Mouse (Mus musculus) heart, postnatal 0 days (tissue): ENCODE results near the gene Fhad1. TPM values are rescaled to one million over a fixed set of nuclear protein-coding genes. Genes with fewer than 3 reads are reported as not detected.

ENCODE experiments used
- ATAC-seq: fragments of 200-750 bp; cut with Nextera tagmentation; 2 replicates; pipeline ENCODE4 v1.8.0; 2017; ENCODE audit warnings: low read depth, moderate number of reproducible peaks, moderate library complexity; ENCODE audit not compliant: insufficient read depth
- DNase-seq: peaks from one replicate; pipeline ENCODE4 v3.0.0-alpha.2; 2016; ENCODE audit warnings: low spot score
- H3K27ac ChIP-seq: fragments of 300-500 bp; sonication (generic); 2 replicates; pipeline ENCODE4 v1.5.1; 2014; ENCODE audit warnings: low read depth, mild to moderate bottlenecking
- H3K27me3 ChIP-seq: fragments of 300-500 bp; sonication (generic); 2 replicates; pipeline ENCODE4 v1.6.1; 2014; ENCODE audit warnings: low read length, mixed read lengths; ENCODE audit not compliant: control insufficient read depth, insufficient read depth
- H3K36me3 ChIP-seq: fragments of 300-500 bp; sonication (generic); replicated peaks from 2 replicates; pipeline ENCODE4 v1.6.1; 2014; ENCODE audit warnings: low read length, mixed read lengths; ENCODE audit not compliant: control insufficient read depth, insufficient read depth
- H3K4me1 ChIP-seq: fragments of 300-500 bp; sonication (generic); 2 replicates; pipeline ENCODE4 v1.6.1; 2014; ENCODE audit warnings: antibody characterized with exemption; ENCODE audit not compliant: control insufficient read depth, insufficient read depth
- H3K4me2 ChIP-seq: fragments of 300-500 bp; sonication (generic); 2 replicates; pipeline ENCODE4 v1.6.1; 2014; ENCODE audit warnings: low read depth, mild to moderate bottlenecking, low read length, moderate library complexity
- H3K4me3 ChIP-seq: fragments of 300-500 bp; sonication (generic); 2 replicates; pipeline ENCODE4 v1.5.1; 2014; ENCODE audit warnings: low read depth, low read length
- H3K9ac ChIP-seq: fragments of 300-500 bp; sonication (generic); replicated peaks from 2 replicates; pipeline ENCODE4 v1.6.1; 2014; ENCODE audit warnings: low read depth, low read length, mixed read lengths
- H3K9me3 ChIP-seq: fragments of 300-500 bp; sonication (generic); replicated peaks from 2 replicates; pipeline ENCODE4 v1.6.1; 2016; ENCODE audit warnings: low read length; ENCODE audit not compliant: control insufficient read depth
- CTCF ChIP-seq: IDR thresholded peaks from 2 replicates; pipeline ENCODE4 v1.5.1; 2016; ENCODE audit warnings: antibody characterized with exemption, control low read depth, low read depth
- EP300 ChIP-seq: IDR thresholded peaks from 2 replicates; pipeline ENCODE4 v1.6.1; 2016; ENCODE audit warnings: antibody characterized with exemption, low read depth
- WGBS: fragments of 180-500 bp; shearing (Covaris S2); extraction: QIAGEN DNeasy Blood & Tissue Kit; methylation state at CpG from one replicate; pipeline ENCODE4 v1.1.7; 2014; 5-methylcytosine and 5-hydroxymethylcytosine counted together
- polyA plus RNA-seq: library from polyadenylated mRNA; unstranded; fragments of >200 nt; fragmentation: Nextera tagmentation; extraction: Ambion mirVana; gene quantifications from 2 replicates; pipeline ENCODE4 v1.2.1, GENCODE M21; 2015
- total RNA-seq: library from RNA; depleted of rRNA; stranded (reverse); fragments of >200 nt; gene quantifications from 2 replicates; pipeline ENCODE4 v1.2.3, GENCODE M21; 2014; ENCODE audit warnings: low replicate concordance

The Fhad1 gene
- total and polyA plus RNA-seq, 2 experiments from 2014 or later, result 2.7 TPM; not detected in 1

GRCm38 (mm10) chr4:141861591-141862295, 153.1 kb downstream of the Fhad1 start:
- Histone ChIP-seq H3K27ac (no peak overlapping the region), H3K4me3 (no peak overlapping the region), H3K36me3 (peaks cover 26% of the 10 kb centered on the region), H3K27me3 (no peaks in the 10 kb centered on the region), H3K9me3 (no peaks in the 10 kb centered on the region), H3K9ac (no peak overlapping the region), H3K4me1 (peaks cover 16% of the 10 kb centered on the region), H3K4me2 (no peak overlapping the region)
- no peak for DNase-seq
- 89% methylated on average over 17 of the region's 17 CpGs for WGBS
- TF ChIP-seq CTCF, result no peak
- no peak for TF ChIP-seq EP300
- no peak for ATAC-seq

DNA sequence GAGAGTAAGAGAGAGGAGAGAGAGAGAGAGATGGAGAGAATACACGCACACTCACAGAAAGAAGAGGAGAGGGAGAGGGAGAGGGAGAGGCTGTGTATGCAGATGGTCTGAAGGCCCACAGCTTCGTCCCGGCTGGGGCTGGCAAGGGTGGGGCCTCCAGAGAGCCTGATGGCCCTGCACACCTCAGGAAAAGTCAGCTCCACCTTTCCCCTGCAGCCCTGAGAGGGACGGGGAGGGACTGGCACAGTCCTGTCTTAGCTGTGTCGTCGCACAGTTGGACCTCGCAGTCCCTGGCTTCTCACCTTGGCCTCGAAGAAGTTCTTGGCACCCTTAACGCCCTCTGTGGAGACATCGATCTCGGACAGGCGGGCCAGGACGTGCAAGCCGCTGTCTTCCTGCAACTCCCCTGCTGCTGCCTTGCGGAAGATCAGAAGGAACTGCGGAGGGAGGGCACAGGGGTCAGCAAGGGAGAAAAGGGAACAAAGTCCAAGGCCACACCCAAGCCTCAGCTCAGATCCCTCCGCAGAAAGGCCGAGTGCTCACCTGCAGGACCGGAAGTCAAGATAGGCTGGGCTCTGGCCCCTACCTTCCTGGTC, 154.5 kb downstream of the Fhad1 start:
- peaks cover 26% of the 10 kb centered on the region for H3K36me3 ChIP-seq
- WGBS, result 85% methylated on average over 19 of the region's 19 CpGs
- H3K27ac ChIP-seq, result no peak overlapping the region
- H3K4me1 ChIP-seq, result peaks cover 9% of the 10 kb centered on the region; the same call in 1 of the 2 replicates
- no peak overlapping the region for H3K9ac ChIP-seq
- DNase-seq (no peak), ATAC-seq (no peak)
- H3K4me3 ChIP-seq, result no peak overlapping the region
- no peaks in the 10 kb centered on the region for H3K9me3 ChIP-seq
- TF ChIP-seq EP300 (no peak), CTCF (no peak)
- no peaks in the 10 kb centered on the region for H3K27me3 ChIP-seq
- H3K4me2 ChIP-seq, result no peak overlapping the region

- 95% methylated on average over 14 of the region's 14 CpGs for WGBS
- Histone ChIP-seq H3K4me2 (no peak overlapping the region), H3K9ac (no peak overlapping the region), H3K27ac (no peak overlapping the region), H3K36me3 (peaks cover 26% of the 10 kb centered on the region), H3K4me1 (peaks cover 9% of the 10 kb centered on the region; the same call in 1 of the 2 replicates), H3K9me3 (no peaks in the 10 kb centered on the region), H3K27me3 (no peaks in the 10 kb centered on the region), H3K4me3 (no peak overlapping the region)
- TF ChIP-seq EP300, result no peak
- TF ChIP-seq CTCF, result no peak
- no peak for ATAC-seq
- DNase-seq, result no peak
Measured at GRCm38 (mm10) chr4:141859351-141859750, 155.5 kb downstream of the Fhad1 start.

DNA sequence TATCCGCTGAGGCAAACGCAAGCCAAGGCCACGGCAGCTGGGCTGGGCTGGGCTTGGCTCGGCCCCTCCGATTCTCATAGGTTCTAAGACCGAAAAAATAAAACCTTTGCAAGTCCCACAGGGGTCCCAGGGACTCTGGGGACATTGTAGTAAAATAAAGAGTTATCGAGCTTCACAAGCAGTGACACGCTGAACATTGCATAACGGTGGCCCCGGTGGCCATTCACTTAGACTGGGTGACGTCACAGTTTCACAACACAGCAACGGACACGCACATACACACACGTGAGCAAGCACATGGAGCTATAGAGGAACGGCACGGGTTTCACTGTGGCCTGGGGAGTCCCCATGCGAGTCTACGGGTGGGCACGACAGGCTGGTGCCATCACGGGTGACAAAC, 156.4 kb downstream of the Fhad1 start:
- DNase-seq (no peak), ATAC-seq (no peak)
- H3K4me2 ChIP-seq, result no peak overlapping the region
- TF ChIP-seq EP300, result no peak
- H3K4me1 ChIP-seq, result peaks cover 5% of the 10 kb centered on the region; the same call in 1 of the 2 replicates
- H3K4me3 ChIP-seq, result no peak overlapping the region
- H3K27me3 ChIP-seq, result no peaks in the 10 kb centered on the region
- H3K9me3 ChIP-seq, result no peaks in the 10 kb centered on the region
- WGBS, result 89% methylated on average over 20 of the region's 20 CpGs
- H3K9ac ChIP-seq, result no peak overlapping the region
- H3K27ac ChIP-seq, result no peak overlapping the region
- peaks cover 26% of the 10 kb centered on the region for H3K36me3 ChIP-seq

- peak; percentile 97 for TF ChIP-seq CTCF
- TF ChIP-seq EP300, result no peak
- Histone ChIP-seq H3K27ac (peak overlapping the region; percentile 27; the same call in 1 of the 2 replicates), H3K9ac (no peak overlapping the region), H3K4me1 (no peaks in the 10 kb centered on the region), H3K27me3 (no peaks in the 10 kb centered on the region), H3K4me3 (no peak overlapping the region), H3K4me2 (no peak overlapping the region), H3K36me3 (peaks cover 26% of the 10 kb centered on the region), H3K9me3 (no peaks in the 10 kb centered on the region)
- WGBS, result 16% methylated on average over 10 of the region's 10 CpGs
- ATAC-seq (peak; percentile 73), DNase-seq (peak; percentile 72)
Measured at GRCm38 (mm10) chr4:141857422-141857930, 157.4 kb downstream of the Fhad1 start.
